Mouse (Mus musculus) bone marrow macrophage, adult 2 months (primary cell): Measurements from ENCODE around the gene Crybb1. TPM values are rescaled to one million over a fixed set of nuclear protein-coding genes. Genes with fewer than 3 reads are reported as not detected.

Experiments
- H3K27ac ChIP-seq: 2 replicates; pipeline ENCODE4 v1.5.1; 2012; ENCODE audit warnings: low read depth, low read length; ENCODE audit not compliant: insufficient read depth
- H3K4me1 ChIP-seq: 2 replicates; pipeline ENCODE4 v1.6.1; 2012; ENCODE audit warnings: low read length; ENCODE audit not compliant: control insufficient read depth, insufficient read depth
- H3K4me3 ChIP-seq: 2 replicates; pipeline ENCODE4 v1.5.1; 2012; ENCODE audit warnings: mild to moderate bottlenecking, low read length, moderate library complexity; ENCODE audit not compliant: insufficient read depth
- CTCF ChIP-seq: IDR thresholded peaks from 2 replicates; pipeline ENCODE4 v1.5.1; 2012; ENCODE audit warnings: low read depth, mild to moderate bottlenecking, low read length, moderate library complexity
- POLR2A ChIP-seq: IDR thresholded peaks from 2 replicates; pipeline ENCODE4 v1.6.1; 2012; ENCODE audit warnings: mild to moderate bottlenecking, low read depth, low read length, borderline replicate concordance
- polyA plus RNA-seq: library from polyadenylated mRNA; stranded (reverse); fragments of >200 nt; gene quantifications from 2 replicates; pipeline ENCODE4 v1.2.4, GENCODE M21; 2012; ENCODE audit not compliant: missing spikeins, insufficient read depth, insufficient read length

Crybb1 gene
- not detected in 2 replicates for polyA plus RNA-seq

DNA sequence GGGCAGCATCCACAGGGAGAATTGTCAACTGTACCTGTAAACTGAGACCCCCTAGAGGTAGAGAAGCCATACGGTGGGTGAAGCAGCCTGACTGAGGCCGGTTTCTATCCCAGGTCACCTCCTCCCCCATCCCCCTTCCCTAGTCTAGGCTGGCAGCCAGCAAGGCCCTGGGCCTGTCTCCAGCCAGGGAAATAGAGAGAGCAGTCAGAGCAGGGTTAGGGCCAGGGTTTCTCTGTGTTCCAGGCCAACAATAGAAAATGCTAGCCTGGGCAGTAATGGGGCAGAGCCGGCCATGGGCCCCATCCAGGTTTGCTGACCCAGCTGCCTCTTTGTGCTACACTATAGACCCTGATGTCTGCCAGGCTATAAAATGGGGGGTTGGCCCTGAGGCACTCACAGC is at the start of gene Crybb1:
Gene Crybb1 (plus strand): TSS at position 390 of the 400 bp plus-strand sequence.
- Histone ChIP-seq H3K4me3 (no peak within 1 kb of the TSS), H3K27ac (no peak within 1 kb of the TSS), H3K4me1 (peaks cover 25% of the 10 kb centered on the region)
- no peak for TF ChIP-seq CTCF
- TF ChIP-seq POLR2A, result no peak

DNA sequence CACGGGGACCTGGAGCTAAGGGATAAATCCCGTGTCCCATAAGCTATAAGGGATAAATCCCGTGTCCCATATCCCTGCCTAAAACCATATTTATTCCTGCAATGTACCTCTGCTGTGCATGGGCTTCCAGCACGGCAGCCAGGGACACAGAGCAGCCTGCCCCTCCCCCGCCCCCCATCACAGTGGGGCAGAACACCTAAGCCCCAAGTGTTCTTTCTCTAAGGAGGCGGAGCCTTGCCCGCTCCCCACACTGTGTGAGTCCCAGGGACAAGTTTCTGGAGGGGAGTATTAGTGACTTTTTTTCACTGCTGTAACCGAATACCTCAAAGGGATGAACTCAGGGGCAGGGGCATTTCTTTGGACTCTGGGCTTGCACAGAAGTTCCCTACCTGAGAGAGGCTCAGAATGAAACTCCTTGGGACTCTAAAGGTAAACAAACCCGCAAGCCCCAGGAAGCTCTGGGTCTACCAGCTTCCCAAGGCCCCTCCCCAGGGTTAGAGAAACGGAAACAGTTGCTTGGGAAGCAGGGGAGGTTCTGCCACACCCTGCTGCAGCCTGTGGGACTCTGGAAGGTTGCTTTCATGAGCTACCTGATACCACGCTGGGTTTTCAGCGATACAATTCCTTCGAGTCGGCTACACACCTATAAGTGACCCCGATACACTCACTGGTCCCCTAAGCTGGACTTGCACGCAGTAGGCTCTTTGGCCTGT is 48.9 kb upstream of the Crybb1 start:
- Histone ChIP-seq H3K4me1 (no peaks in the 10 kb centered on the region), H3K27ac (no peak overlapping the region), H3K4me3 (no peak overlapping the region)
- TF ChIP-seq POLR2A, result no peak

DNA sequence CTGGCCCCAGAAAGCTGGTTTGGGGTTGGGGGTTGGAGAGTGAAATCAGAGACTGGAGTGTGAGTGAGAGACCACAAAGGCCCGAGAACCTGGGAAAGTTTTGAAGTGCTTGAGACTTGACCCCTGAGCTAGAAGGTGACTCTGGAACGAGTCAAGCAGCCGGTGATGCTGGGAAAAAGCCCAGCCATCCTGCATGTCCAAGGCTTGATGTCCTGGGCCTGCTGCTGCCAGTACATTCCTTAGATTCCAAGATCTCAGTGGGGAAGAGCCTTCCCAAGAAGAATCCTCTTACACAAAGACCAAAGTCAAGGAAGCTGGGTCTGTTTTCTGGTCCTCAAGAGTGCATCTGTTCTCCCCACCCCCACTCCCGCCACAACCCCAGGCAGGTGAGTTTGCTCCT is 47.3 kb upstream of the Crybb1 start:
- no peak for TF ChIP-seq CTCF
- TF ChIP-seq POLR2A, result no peak
- Histone ChIP-seq H3K4me1 (no peaks in the 10 kb centered on the region), H3K27ac (no peak overlapping the region), H3K4me3 (no peak overlapping the region)

DNA sequence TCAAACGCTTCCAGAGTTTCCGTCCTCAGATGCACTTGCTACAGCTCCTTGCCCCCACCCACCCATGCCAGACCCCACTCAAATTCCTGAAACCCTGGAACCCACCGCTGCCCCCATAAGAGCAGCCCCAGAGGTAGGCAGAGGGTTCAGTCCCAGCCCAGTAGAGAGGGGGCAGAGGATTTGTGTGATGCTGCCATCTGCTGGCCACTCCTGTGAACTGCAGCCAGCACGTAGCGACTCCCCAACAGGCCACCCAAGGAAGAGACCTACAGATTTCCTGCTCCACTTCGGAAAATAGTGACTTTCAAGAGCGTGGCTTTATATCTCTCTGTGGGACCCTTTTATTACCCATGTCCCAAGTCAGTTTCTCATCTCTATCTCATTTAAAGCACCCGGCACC is 45.5 kb upstream of the Crybb1 start:
- Histone ChIP-seq H3K27ac (no peak overlapping the region), H3K4me3 (no peak overlapping the region)
- TF ChIP-seq POLR2A (no peak), CTCF (peak; percentile 81)

DNA sequence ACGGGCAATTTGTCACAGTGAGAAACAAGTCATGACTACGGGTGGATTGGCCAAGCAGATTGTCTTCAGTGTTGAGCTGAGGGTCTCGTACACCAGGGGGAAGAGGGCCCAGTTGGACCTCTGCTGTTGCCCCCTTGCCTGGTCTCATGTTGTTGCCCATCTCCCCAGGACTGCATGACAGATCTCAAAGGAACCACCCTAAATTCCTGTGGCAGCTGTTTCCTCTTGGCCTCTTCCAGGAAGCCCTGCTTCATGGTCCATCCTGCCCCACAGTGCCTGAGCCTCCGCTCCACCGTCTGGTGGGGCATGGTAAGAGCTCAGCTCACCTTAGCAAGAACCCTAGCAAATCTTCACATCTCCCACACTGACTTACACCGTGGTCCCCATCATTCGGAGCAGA is 43.7 kb upstream of the Crybb1 start:
- Histone ChIP-seq H3K4me3 (no peak overlapping the region), H3K4me1 (no peaks in the 10 kb centered on the region), H3K27ac (no peak overlapping the region)
- TF ChIP-seq POLR2A (no peak), CTCF (no peak)

More for the DNA sequence above, 45.5 kb upstream of the Crybb1 start:
- H3K4me1 ChIP-seq, result no peaks in the 10 kb centered on the region

DNA sequence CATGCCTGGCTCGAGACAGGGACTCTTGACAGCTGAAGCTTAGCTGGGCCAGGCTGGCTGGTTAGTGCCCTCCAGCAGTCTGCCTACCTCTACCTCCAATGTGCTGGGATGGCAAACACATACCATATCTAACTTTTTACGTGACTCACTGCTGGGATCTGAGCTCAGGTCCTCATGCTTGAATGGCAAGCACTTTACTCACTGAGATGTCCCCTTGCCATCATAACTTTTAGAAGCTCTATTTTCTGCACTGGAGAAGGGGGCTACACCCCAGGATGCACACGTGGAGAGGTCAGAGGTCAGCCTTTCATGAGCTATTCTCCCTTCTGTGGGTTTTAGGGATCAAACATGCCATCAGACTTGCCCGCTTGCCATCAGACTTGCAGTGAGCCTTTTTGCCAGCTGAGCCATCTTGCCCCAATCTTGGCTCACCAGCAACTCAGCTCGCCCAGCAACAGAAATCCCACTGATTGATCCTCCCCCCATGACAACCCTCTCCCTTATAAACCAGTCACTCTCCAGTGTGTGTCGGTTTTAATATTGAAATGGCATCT is 42.8 kb upstream of the Crybb1 start:
- TF ChIP-seq POLR2A (no peak), CTCF (no peak)
- no peaks in the 10 kb centered on the region for H3K4me1 ChIP-seq
- H3K27ac ChIP-seq, result no peak overlapping the region
- H3K4me3 ChIP-seq, result no peak overlapping the region

DNA sequence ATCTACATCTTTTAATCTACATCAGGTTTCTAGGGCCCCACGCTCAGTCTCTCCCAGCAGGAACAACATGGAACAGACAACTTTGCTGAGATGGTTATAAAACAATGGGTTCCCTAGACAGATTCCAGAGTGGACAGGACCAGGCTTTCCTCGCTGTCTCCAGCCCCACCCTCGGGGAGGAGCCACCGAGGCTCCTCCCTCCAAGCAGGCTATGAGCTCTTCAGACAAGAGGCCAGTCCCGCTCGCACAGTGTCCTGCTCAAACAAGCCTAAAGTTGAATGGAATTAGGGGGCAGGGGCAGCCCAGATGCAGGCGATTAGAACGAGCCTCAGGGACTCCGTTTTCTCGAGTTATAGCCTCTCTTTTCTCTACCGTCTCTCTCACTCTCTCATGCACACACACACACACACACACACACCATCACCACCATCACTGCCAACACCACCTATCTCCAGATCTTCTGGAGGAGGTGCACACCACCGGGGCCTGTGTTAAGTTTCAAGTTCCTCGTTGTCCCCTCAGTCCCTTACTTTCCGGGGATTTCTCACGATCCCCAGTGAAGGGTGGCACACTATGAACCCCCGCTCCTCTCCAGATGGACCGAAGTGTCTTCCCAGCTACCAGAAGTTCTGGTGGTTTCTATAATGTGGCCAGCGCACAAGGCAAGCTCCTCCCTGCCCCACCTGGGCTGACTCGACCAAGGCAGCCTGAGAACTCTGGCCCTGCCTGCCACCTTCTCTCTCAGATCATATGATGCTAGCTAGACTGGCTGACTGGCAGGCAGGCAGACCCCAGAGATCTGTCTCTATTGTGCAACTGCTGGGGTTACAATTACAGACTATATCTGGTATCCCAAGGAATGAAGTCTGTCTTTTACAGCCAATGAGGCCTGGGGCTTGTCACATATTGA is 42.0 kb upstream of the Crybb1 start:
- TF ChIP-seq CTCF, result no peak
- Histone ChIP-seq H3K27ac (no peak overlapping the region), H3K4me3 (no peak overlapping the region), H3K4me1 (no peaks in the 10 kb centered on the region)

DNA sequence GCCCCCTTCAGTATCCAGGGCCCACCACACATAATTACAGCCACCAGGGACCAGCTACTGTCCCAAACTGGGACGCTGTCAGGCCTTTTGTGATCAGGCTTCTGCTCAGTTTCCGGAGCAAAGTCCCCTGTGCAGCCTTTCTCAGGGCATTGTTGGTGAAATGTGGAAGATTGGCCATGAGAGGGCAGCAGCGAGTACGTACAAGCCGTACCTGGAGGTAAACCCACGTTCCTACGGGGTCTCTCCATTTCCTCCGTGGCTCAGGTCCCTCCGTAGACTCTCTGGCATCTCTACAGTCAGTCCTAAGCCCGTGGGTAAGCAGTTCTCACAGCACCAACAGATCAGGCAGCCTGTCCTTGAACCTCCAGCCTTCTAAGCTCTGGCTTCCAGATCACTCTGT is 41.2 kb upstream of the Crybb1 start:
- Histone ChIP-seq H3K27ac (no peak overlapping the region), H3K4me1 (no peaks in the 10 kb centered on the region), H3K4me3 (no peak overlapping the region)
- peak; percentile 79 for TF ChIP-seq CTCF
- TF ChIP-seq POLR2A, result no peak

DNA sequence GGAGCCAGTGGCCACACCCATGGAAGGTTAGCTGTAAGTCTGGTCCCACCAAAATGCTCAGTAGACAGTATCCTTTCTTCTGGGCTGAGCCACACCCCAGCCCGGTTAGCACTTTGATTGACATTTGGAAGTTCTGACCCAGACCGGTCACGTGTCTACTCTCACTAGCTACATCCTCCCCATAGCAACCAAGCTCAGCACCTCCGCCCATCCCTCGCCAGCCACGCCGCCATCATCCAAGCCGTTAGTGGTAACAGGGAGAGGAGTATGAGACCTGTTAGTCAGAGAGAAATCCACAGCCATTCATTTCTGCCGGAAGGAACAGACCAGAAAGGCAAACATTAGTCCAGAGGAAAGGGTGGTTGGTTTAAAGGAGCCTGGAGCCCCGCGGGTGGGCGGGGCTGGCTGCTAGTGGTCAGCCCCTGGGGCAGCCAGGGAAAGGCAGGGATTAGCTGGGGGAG is 40.3 kb upstream of the Crybb1 start:
- Histone ChIP-seq H3K27ac (no peak overlapping the region), H3K4me3 (no peak overlapping the region), H3K4me1 (peaks cover 4% of the 10 kb centered on the region)
- TF ChIP-seq CTCF (no peak), POLR2A (no peak)

DNA sequence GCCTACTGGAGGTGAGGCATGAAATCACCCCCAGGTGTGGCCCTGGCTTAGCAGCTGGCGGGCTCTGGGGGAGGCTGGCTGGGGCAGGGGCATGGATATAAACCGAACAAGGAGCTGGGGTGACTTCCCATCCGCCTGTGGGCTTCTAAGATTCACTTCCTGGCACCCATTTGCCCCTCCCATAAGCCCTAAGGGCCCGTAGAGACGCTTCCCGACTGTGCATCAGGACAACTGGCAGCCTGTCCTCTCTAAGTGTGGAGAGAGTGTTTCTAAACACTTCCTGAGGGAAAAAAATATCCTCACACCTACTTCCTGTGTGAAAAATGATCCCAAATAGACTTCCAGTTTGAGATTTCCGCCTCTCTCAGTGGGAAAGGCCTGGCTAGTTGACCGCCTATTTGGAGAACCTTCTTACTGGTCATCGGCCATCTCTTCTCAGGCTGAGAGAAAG is 39.8 kb upstream of the Crybb1 start:
- TF ChIP-seq POLR2A (no peak), CTCF (no peak)
- Histone ChIP-seq H3K27ac (no peak overlapping the region), H3K4me3 (no peak overlapping the region), H3K4me1 (peaks cover 6% of the 10 kb centered on the region)

DNA sequence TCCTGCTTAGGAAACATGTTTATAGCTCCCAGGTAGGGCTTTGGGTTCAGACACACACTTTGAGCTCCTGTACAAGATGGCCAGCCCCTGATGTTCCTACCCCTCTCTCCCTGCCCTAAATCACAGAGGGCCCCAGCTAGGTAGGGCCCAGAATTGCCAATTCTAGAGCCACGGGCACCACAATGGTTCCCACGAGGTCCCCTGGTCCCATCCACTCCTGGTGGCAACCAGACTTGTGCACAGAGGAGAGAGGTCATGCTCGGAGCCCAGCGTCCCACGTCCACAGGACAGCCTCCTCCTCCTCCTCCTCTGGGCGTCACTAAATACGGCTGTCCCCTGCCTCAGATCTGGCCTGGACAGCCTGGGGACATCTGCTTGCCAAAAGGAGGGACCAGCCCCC is 39.3 kb upstream of the Crybb1 start:
- Histone ChIP-seq H3K4me1 (peaks cover 6% of the 10 kb centered on the region), H3K27ac (no peak overlapping the region), H3K4me3 (no peak overlapping the region)
- TF ChIP-seq POLR2A (no peak), CTCF (no peak)
